Mouse (Mus musculus) heart, embryonic 14.5 days (tissue): ENCODE measurements around the gene Tom1l2. TPM values are rescaled to one million over a fixed set of nuclear protein-coding genes. Genes with fewer than 3 reads are reported as not detected.
A peak's percentile ranks its signal among the peaks of the same experiment; 100 is the strongest.

Experiments used
- ATAC-seq: fragments of 200-750 bp; cut with Nextera tagmentation; 2 replicates; pipeline ENCODE4 v1.8.0; 2017; ENCODE audit warnings: low read depth, moderate TSS enrichment; ENCODE audit not compliant: insufficient number of reproducible peaks, insufficient read depth, low FRiP score
- H3K27ac ChIP-seq, 2 experiments: fragments of 200-500 bp in 1 of 2; fragments of 300-500 bp in 1 of 2; sonication (generic) in 1 of 2; replicated peaks in 1 of 2; 2 replicates each; pipeline ENCODE4 v1.5.1; 2012 to 2014; ENCODE audit warnings: low read depth in 2 of 2, low read length in 2 of 2, control low read depth in 1 of 2, mild to moderate bottlenecking in 1 of 2, mixed read lengths in 1 of 2; ENCODE audit not compliant: control insufficient read depth in 1 of 2, insufficient read depth in 1 of 2
- H3K27me3 ChIP-seq: fragments of 300-500 bp; sonication (generic); 2 replicates; pipeline ENCODE4 v1.6.1; 2014; ENCODE audit warnings: mild to moderate bottlenecking, low read length, control low read depth; ENCODE audit not compliant: control insufficient read depth, insufficient read depth
- H3K36me3 ChIP-seq: fragments of 300-500 bp; sonication (generic); 2 replicates; pipeline ENCODE4 v1.6.1; 2014; ENCODE audit warnings: mild to moderate bottlenecking, control low read depth, low read length, mixed read lengths; ENCODE audit not compliant: control insufficient read depth, insufficient read depth
- H3K4me1 ChIP-seq, 2 experiments: fragments of 200-500 bp in 1 of 2; fragments of 300-500 bp in 1 of 2; sonication (generic) in 1 of 2; 2 replicates each; pipeline ENCODE4 v1.6.1; 2012 to 2014; ENCODE audit warnings: low read length in 2 of 2, control low read depth in 1 of 2, mixed read lengths in 1 of 2; ENCODE audit not compliant: control insufficient read depth in 2 of 2, insufficient read depth in 2 of 2
- H3K4me2 ChIP-seq: fragments of 300-500 bp; sonication (generic); 2 replicates; pipeline ENCODE4 v1.6.1; 2014; ENCODE audit warnings: mild to moderate bottlenecking, low read length
- H3K4me3 ChIP-seq, 2 experiments: fragments of 200-500 bp in 1 of 2; fragments of 300-500 bp in 1 of 2; sonication (generic) in 1 of 2; 2 replicates each; pipeline ENCODE4 v1.5.1; 2012 to 2014; ENCODE audit warnings: low read length in 2 of 2, mild to moderate bottlenecking in 2 of 2, control low read depth in 1 of 2, low read depth in 1 of 2, moderate library complexity in 1 of 2; ENCODE audit not compliant: control insufficient read depth in 1 of 2, insufficient read depth in 1 of 2
- H3K9ac ChIP-seq: fragments of 300-500 bp; sonication (generic); 2 replicates; pipeline ENCODE4 v1.6.1; 2014; ENCODE audit warnings: mild to moderate bottlenecking, low read length
- H3K9me3 ChIP-seq: fragments of 300-500 bp; sonication (generic); 2 replicates; pipeline ENCODE4 v1.6.1; 2016; ENCODE audit warnings: low read length, control low read depth; ENCODE audit not compliant: control insufficient read depth
- WGBS: fragments of 180-500 bp; shearing (Covaris S2); extraction: QIAGEN DNeasy Blood & Tissue Kit; methylation state at CpG from one replicate; pipeline ENCODE4 v1.1.7; 2014; 5-methylcytosine and 5-hydroxymethylcytosine counted together
- polyA plus RNA-seq: library from polyadenylated mRNA; unstranded; fragments of >200 nt; fragmentation: Nextera tagmentation; extraction: Ambion mirVana; gene quantifications from 2 replicates; pipeline ENCODE4 v1.2.1, GENCODE M21; 2014

The Tom1l2 gene
- polyA plus RNA-seq, 1 experiment from 2014 or later, result 25.7 TPM

- no peaks in the 10 kb centered on the region for H3K9me3 ChIP-seq
- no peak overlapping the region for H3K4me3 ChIP-seq
- H3K4me2 ChIP-seq, result no peak overlapping the region
- WGBS, result 94% methylated on average over 5 of the region's 5 CpGs
- no peak overlapping the region for H3K9ac ChIP-seq
- no peak overlapping the region for H3K27ac ChIP-seq
- H3K27me3 ChIP-seq, result no peaks in the 10 kb centered on the region
- peaks cover 27% of the 10 kb centered on the region for H3K36me3 ChIP-seq
- no peak for ATAC-seq
- H3K4me1 ChIP-seq, result peaks cover 20 to 22% of the 10 kb centered on the region in 2 experiments
These were observed 117.4 kb downstream of the Tom1l2 start for GRCm38 (mm10) chr11:60235351-60235750.

- H3K4me1 ChIP-seq, result peaks cover 29 to 37% of the 10 kb centered on the region in 2 experiments
- peaks cover 34% of the 10 kb centered on the region for H3K36me3 ChIP-seq
- H3K4me2 ChIP-seq, result no peak overlapping the region
- 67% methylated on average over 8 of the region's 8 CpGs for WGBS
- H3K9ac ChIP-seq, result peak overlapping the region; percentile 46; the same call in 1 of the 2 replicates
- peak overlapping the region; percentile 80 to 83 for H3K27ac ChIP-seq
- H3K9me3 ChIP-seq, result no peaks in the 10 kb centered on the region
- no peak overlapping the region for H3K4me3 ChIP-seq
- peak; percentile 15; the same call in 1 of the 2 replicates for ATAC-seq
- H3K27me3 ChIP-seq, result no peaks in the 10 kb centered on the region
These were observed 119.5 kb downstream of the Tom1l2 start for GRCm38 (mm10) chr11:60233235-60233634.

GRCm38 (mm10) chr11:60232441-60233058 lies 120.2 kb downstream of the Tom1l2 start:
- peaks cover 33 to 40% of the 10 kb centered on the region in 2 experiments for H3K4me1 ChIP-seq
- ATAC-seq, result no peak
- peak overlapping the region in 1 of 2 experiments; percentile 83; a peak in 3 of 4 replicates for H3K27ac ChIP-seq
- no peak overlapping the region for H3K4me3 ChIP-seq
- 84% methylated on average over 14 of the region's 14 CpGs for WGBS
- peak overlapping the region; percentile 5; the same call in 1 of the 2 replicates for H3K4me2 ChIP-seq
- peaks cover 34% of the 10 kb centered on the region for H3K36me3 ChIP-seq
- H3K9ac ChIP-seq, result peak overlapping the region; percentile 46; the same call in 1 of the 2 replicates
- no peaks in the 10 kb centered on the region for H3K27me3 ChIP-seq
- no peaks in the 10 kb centered on the region for H3K9me3 ChIP-seq

GRCm38 (mm10) chr11:60231951-60232350 lies 120.8 kb downstream of the Tom1l2 start:
- 54% methylated on average over 4 of the region's 4 CpGs for WGBS
- H3K27me3 ChIP-seq, result no peaks in the 10 kb centered on the region
- ATAC-seq, result no peak
- H3K9me3 ChIP-seq, result no peaks in the 10 kb centered on the region
- peaks cover 30% of the 10 kb centered on the region for H3K36me3 ChIP-seq
- peaks cover 33 to 40% of the 10 kb centered on the region in 2 experiments for H3K4me1 ChIP-seq
- no peak overlapping the region for H3K4me2 ChIP-seq
- 0 out of 2 replicates have a peak overlapping the region, but pooled peaks have one; percentile 16 for H3K9ac ChIP-seq
- no peak overlapping the region for H3K27ac ChIP-seq
- H3K4me3 ChIP-seq, result no peak overlapping the region

GRCm38 (mm10) chr11:60231326-60231725 lies 121.4 kb downstream of the Tom1l2 start:
- 88% methylated on average over 3 of the region's 3 CpGs for WGBS
- Histone ChIP-seq H3K36me3 (peaks cover 30% of the 10 kb centered on the region), H3K4me2 (no peak overlapping the region), H3K9me3 (no peaks in the 10 kb centered on the region), H3K27ac (no peak overlapping the region), H3K9ac (no peak overlapping the region), H3K27me3 (no peaks in the 10 kb centered on the region), H3K4me1 (peaks cover 33 to 41% of the 10 kb centered on the region in 2 experiments), H3K4me3 (no peak overlapping the region)
- ATAC-seq, result no peak

- no peak overlapping the region for H3K4me2 ChIP-seq
- no peak overlapping the region for H3K4me3 ChIP-seq
- WGBS, result 87% methylated on average over 7 of the region's 7 CpGs
- ATAC-seq, result no peak
- no peak overlapping the region for H3K27ac ChIP-seq
- 0 out of 2 replicates have a peak overlapping the region, but pooled peaks have one; percentile 16 for H3K9ac ChIP-seq
- H3K4me1 ChIP-seq, result peaks cover 37 to 49% of the 10 kb centered on the region in 2 experiments
- H3K9me3 ChIP-seq, result no peaks in the 10 kb centered on the region
- H3K27me3 ChIP-seq, result no peaks in the 10 kb centered on the region
- peaks cover 26% of the 10 kb centered on the region for H3K36me3 ChIP-seq
These were observed 122.2 kb downstream of the Tom1l2 start for GRCm38 (mm10) chr11:60230512-60230911.

GRCm38 (mm10) chr11:60229821-60230220 lies 122.9 kb downstream of the Tom1l2 start:
- Histone ChIP-seq H3K9me3 (no peaks in the 10 kb centered on the region), H3K4me3 (no peak overlapping the region), H3K4me1 (peaks cover 39 to 50% of the 10 kb centered on the region in 2 experiments), H3K4me2 (no peak overlapping the region), H3K27me3 (no peaks in the 10 kb centered on the region), H3K36me3 (peaks cover 23% of the 10 kb centered on the region), H3K27ac (no peak overlapping the region), H3K9ac (no peak overlapping the region)
- ATAC-seq, result no peak
- WGBS, result 82% methylated on average over 13 of the region's 13 CpGs
